Mouse (Mus musculus) heart, adult 2 months (tissue): ENCODE data around the gene Zdhhc17.

ENCODE experiments used
- CTCF ChIP-seq: fragments of 200-600 bp; IDR thresholded peaks from 2 replicates; pipeline ENCODE4 v1.8.1; 2022; ENCODE audit warnings: antibody characterized with exemption, mild to moderate bottlenecking, moderate library complexity
- EP300 ChIP-seq: fragments of 200-500 bp; IDR thresholded peaks from 2 replicates; pipeline ENCODE4 v1.6.1; 2011; ENCODE audit warnings: low read depth, low read length, control low read depth; ENCODE audit not compliant: insufficient read depth
- POLR2A ChIP-seq: fragments of 200-500 bp; IDR thresholded peaks from 2 replicates; pipeline ENCODE4 v1.6.1; 2011; ENCODE audit warnings: mild to moderate bottlenecking, low read depth, low read length, control low read depth; ENCODE audit not compliant: insufficient read depth

DNA sequence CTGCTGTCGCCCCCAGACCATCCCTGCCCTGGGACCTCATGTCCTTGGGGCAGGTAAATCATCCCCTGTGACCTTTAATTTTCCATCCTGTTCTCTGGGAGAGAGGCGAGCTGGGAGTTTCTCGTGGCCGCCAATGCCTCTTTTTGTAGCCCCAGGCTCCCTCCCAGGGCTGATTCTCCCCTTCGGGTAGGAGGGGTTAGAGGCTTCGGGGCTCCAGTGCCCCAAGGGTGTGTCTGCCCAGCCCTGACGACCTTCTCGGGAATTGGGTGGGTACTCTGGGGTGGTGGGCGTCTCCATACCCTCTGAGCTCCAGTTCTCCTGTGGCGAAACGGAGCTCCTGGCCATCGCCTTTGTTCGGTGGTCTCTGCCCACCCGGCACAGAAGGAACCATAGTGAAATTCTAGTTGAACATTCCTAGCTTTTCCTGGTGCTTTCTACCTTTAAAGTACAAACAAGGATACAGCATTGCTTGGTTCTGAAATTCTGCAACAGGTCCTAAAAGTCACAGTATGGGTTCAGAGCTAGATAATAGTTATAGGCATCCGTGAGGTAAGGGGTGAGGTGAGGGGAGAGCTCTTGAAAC is 89.5 kb downstream of the Zdhhc17 start:
- TF ChIP-seq POLR2A (no peak), CTCF (no peak), EP300 (no peak)
